Mouse (Mus musculus): ENCODE results near the gene Spp1. TPM values are rescaled to one million over a fixed set of nuclear protein-coding genes. Genes with fewer than 3 reads are reported as not detected.
A peak's percentile ranks its signal among the peaks of the same experiment; 100 is the strongest.

The Spp1 gene
- polyA plus RNA-seq, 1 experiment: 1,843 TPM

DNA sequence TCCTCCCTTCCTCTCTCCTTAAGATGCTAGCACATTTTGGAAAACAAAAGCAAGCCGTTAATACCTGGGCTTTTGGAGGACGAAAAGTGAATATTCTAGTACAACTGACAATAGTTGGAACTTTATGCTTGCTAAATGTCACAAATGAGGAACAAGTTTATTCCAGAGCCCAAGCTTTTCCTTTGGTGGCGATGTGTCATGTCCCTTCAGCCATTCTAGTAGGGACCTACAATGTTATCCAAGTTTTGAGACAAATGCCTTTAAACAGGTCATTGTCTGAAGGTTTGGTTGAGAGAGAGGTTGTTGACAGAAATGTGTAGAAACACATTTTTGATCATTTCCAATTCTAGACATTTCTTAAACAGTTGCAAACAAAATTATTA lies 25.5 kb downstream of the Spp1 start:
- TF ChIP-seq CEBPB (IDR thresholded peaks at IDR 0.05; ENCODE audit: low read depth) (no peak), MYOG (IDR thresholded peaks at IDR 0.05; ENCODE audit: control insufficient read depth, extremely low read depth, insufficient read length) (no peak), USF1 (IDR thresholded peaks at IDR 0.05; ENCODE audit: low read depth) (no peak), FOSL1 (IDR thresholded peaks at IDR 0.05; ENCODE audit: insufficient read depth, low read length, poor library complexity, severe bottlenecking) (no peak), MAX (IDR thresholded peaks at IDR 0.05) (no peak), CTCF (IDR thresholded peaks at IDR 0.05; ENCODE audit: control insufficient read depth, insufficient read depth, insufficient read length) (no peak), MYOD1 (IDR thresholded peaks at IDR 0.05; ENCODE audit: control insufficient read depth, insufficient read length, low read depth) (no peak)
- H3K79me3 ChIP-seq (ENCODE audit: low read depth): peaks cover 29% of the 10 kb centered on the region
- peak overlapping the region; percentile 75 for H3K4me3 ChIP-seq (ENCODE audit: insufficient read depth, poor library complexity, severe bottlenecking)
- peaks cover 17% of the 10 kb centered on the region for H3K36me3 ChIP-seq (ENCODE audit: control insufficient read depth, insufficient read depth)
- H3K27me3 ChIP-seq (ENCODE audit: control insufficient read depth, insufficient read depth, insufficient read length): no peaks in the 10 kb centered on the region
- no peak overlapping the region for H3ac ChIP-seq (ENCODE audit: control insufficient read depth, insufficient read length, low read depth)
- H3K79me2 ChIP-seq (ENCODE audit: control insufficient read depth, insufficient read depth): peaks cover 56% of the 10 kb centered on the region

DNA sequence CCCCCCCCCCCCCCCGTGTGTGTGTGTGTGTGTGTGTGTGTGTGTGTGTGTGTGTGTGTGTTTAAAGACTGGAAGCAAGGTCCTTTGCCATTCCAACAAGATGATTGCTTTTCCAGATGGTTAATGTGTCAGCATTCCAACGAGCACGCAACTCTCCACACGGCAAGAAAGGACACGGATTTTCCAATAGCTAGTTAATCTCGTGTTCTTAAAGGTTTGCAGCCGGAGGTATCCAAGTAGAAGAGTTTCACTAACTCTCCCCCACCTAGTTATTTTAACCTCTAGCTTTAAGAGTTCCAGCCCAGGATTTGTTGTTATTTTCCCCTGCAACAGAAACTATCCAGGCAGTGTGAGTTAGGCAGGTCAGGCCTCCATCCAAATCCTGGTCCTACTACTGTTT lies 25.9 kb downstream of the Spp1 start:
- Histone ChIP-seq H3K79me2 (ENCODE audit: control insufficient read depth, insufficient read depth) (peaks cover 56% of the 10 kb centered on the region), H3K79me3 (ENCODE audit: low read depth) (peaks cover 29% of the 10 kb centered on the region), H3K27me3 (ENCODE audit: control insufficient read depth, insufficient read depth, insufficient read length) (no peaks in the 10 kb centered on the region), H3K36me3 (ENCODE audit: control insufficient read depth, insufficient read depth) (peaks cover 21% of the 10 kb centered on the region), H3K4me3 (ENCODE audit: insufficient read depth, poor library complexity, severe bottlenecking) (no peak overlapping the region), H3ac (ENCODE audit: control insufficient read depth, insufficient read length, low read depth) (no peak overlapping the region)
- TF ChIP-seq MYOG (IDR thresholded peaks at IDR 0.05; ENCODE audit: control insufficient read depth, extremely low read depth, insufficient read length) (no peak), FOSL1 (IDR thresholded peaks at IDR 0.05; ENCODE audit: insufficient read depth, low read length, poor library complexity, severe bottlenecking) (no peak), CEBPB (IDR thresholded peaks at IDR 0.05; ENCODE audit: low read depth) (no peak), MAX (IDR thresholded peaks at IDR 0.05) (no peak), MYOD1 (IDR thresholded peaks at IDR 0.05; ENCODE audit: control insufficient read depth, insufficient read length, low read depth) (no peak), CTCF (IDR thresholded peaks at IDR 0.05; ENCODE audit: control insufficient read depth, insufficient read depth, insufficient read length) (no peak), USF1 (IDR thresholded peaks at IDR 0.05; ENCODE audit: low read depth) (no peak)

DNA sequence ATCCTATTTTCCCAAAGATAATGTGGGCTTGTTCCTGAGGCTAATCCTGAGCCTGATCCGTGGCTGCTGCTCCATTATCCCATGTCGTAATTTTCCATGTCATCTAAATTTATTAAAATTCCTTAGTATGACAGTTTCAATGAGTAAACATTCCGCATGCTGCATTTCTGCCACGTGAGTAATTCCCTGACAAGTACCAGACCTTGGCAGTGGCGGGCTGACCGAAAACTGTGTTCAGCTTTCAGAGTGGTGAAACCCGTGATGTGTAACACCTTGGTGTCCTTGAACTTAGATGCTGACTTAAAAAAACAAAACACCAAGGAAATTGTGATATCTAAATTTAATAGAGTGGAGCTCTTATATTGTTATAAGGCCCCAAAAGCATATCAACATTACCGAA lies 30.4 kb downstream of the Spp1 start:
- no peak for TF ChIP-seq USF1 (IDR thresholded peaks at IDR 0.05; ENCODE audit: low read depth)
- no peak for TF ChIP-seq MYOD1 (IDR thresholded peaks at IDR 0.05; ENCODE audit: control insufficient read depth, insufficient read length, low read depth)
- TF ChIP-seq CTCF (IDR thresholded peaks at IDR 0.05; ENCODE audit: control insufficient read depth, insufficient read depth, insufficient read length): no peak
- no peak for TF ChIP-seq MAX (IDR thresholded peaks at IDR 0.05)
- TF ChIP-seq CEBPB (IDR thresholded peaks at IDR 0.05; ENCODE audit: low read depth): no peak
- no peak for TF ChIP-seq FOSL1 (IDR thresholded peaks at IDR 0.05; ENCODE audit: insufficient read depth, low read length, poor library complexity, severe bottlenecking)
- Histone ChIP-seq H3K36me3 (ENCODE audit: control insufficient read depth, insufficient read depth) (peaks cover 24% of the 10 kb centered on the region), H3K79me2 (ENCODE audit: control insufficient read depth, insufficient read depth) (peaks cover 45% of the 10 kb centered on the region), H3K4me3 (ENCODE audit: insufficient read depth, poor library complexity, severe bottlenecking) (no peak overlapping the region), H3K27me3 (ENCODE audit: control insufficient read depth, insufficient read depth, insufficient read length) (no peaks in the 10 kb centered on the region), H3ac (ENCODE audit: control insufficient read depth, insufficient read length, low read depth) (no peak overlapping the region), H3K79me3 (ENCODE audit: low read depth) (peaks cover 29% of the 10 kb centered on the region)

DNA sequence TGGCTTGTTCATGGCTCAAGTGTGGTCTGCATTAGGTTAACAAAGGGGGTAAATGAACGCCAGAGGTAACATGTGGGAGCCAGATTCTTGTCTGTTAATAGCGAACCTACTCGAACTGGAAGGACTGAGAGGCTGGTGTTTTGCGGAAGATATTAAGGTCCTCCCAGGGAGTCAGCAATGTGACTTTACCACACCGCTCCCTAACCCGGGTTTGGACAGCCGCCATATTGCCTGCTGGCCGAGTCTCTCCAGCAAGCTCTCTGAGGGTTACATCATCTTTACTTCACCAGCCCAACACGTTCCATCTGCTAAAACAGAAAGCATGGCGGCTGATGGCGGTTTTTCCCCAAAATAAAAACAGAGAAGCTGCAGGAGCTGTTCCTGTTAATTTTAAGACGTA lies 30.8 kb downstream of the Spp1 start:
- Histone ChIP-seq H3K36me3 (ENCODE audit: control insufficient read depth, insufficient read depth) (peaks cover 26% of the 10 kb centered on the region), H3K79me2 (ENCODE audit: control insufficient read depth, insufficient read depth) (peaks cover 40% of the 10 kb centered on the region), H3K27me3 (ENCODE audit: control insufficient read depth, insufficient read depth, insufficient read length) (no peaks in the 10 kb centered on the region), H3K79me3 (ENCODE audit: low read depth) (peaks cover 26% of the 10 kb centered on the region), H3ac (ENCODE audit: control insufficient read depth, insufficient read length, low read depth) (no peak overlapping the region), H3K4me3 (ENCODE audit: insufficient read depth, poor library complexity, severe bottlenecking) (no peak overlapping the region)
- TF ChIP-seq CTCF (IDR thresholded peaks at IDR 0.05; ENCODE audit: control insufficient read depth, insufficient read depth, insufficient read length) (no peak), MYOG (IDR thresholded peaks at IDR 0.05; ENCODE audit: control insufficient read depth, extremely low read depth, insufficient read length) (no peak), MYOD1 (IDR thresholded peaks at IDR 0.05; ENCODE audit: control insufficient read depth, insufficient read length, low read depth) (no peak), FOSL1 (IDR thresholded peaks at IDR 0.05; ENCODE audit: insufficient read depth, low read length, poor library complexity, severe bottlenecking) (no peak), CEBPB (IDR thresholded peaks at IDR 0.05; ENCODE audit: low read depth) (no peak), USF1 (IDR thresholded peaks at IDR 0.05; ENCODE audit: low read depth) (no peak), MAX (IDR thresholded peaks at IDR 0.05) (no peak)

DNA sequence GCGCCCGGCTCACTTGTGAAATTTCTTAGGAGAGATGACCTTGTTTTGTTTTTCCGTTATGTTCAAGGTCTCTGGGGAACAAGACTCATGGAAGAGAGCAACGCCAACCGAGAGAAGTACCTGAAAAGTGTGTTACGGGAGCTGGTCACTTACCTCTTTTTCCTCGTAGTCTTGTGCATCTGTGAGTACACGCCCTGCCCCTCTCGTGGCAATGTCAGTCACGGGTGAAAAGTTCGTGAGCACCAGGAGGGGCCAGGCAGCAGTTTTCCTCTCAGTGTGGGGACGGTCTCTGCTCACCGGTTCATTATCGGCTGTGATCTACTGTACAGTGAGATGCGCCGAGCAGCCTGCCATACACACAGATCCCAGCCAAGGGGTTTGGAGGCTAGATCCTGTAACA lies 31.9 kb downstream of the Spp1 start:
- Histone ChIP-seq H3K79me2 (ENCODE audit: control insufficient read depth, insufficient read depth) (peaks cover 29% of the 10 kb centered on the region), H3K79me3 (ENCODE audit: low read depth) (peaks cover 18% of the 10 kb centered on the region), H3K4me3 (ENCODE audit: insufficient read depth, poor library complexity, severe bottlenecking) (no peak overlapping the region), H3ac (ENCODE audit: control insufficient read depth, insufficient read length, low read depth) (no peak overlapping the region), H3K27me3 (ENCODE audit: control insufficient read depth, insufficient read depth, insufficient read length) (no peaks in the 10 kb centered on the region), H3K36me3 (ENCODE audit: control insufficient read depth, insufficient read depth) (peaks cover 32% of the 10 kb centered on the region)
- TF ChIP-seq MYOG (IDR thresholded peaks at IDR 0.05; ENCODE audit: control insufficient read depth, extremely low read depth, insufficient read length): no peak
- no peak for TF ChIP-seq USF1 (IDR thresholded peaks at IDR 0.05; ENCODE audit: low read depth)
- no peak for TF ChIP-seq CTCF (IDR thresholded peaks at IDR 0.05; ENCODE audit: control insufficient read depth, insufficient read depth, insufficient read length)
- TF ChIP-seq FOSL1 (IDR thresholded peaks at IDR 0.05; ENCODE audit: insufficient read depth, low read length, poor library complexity, severe bottlenecking): no peak
- TF ChIP-seq MAX (IDR thresholded peaks at IDR 0.05): no peak
- TF ChIP-seq MYOD1 (IDR thresholded peaks at IDR 0.05; ENCODE audit: control insufficient read depth, insufficient read length, low read depth): no peak
- TF ChIP-seq CEBPB (IDR thresholded peaks at IDR 0.05; ENCODE audit: low read depth): no peak

DNA sequence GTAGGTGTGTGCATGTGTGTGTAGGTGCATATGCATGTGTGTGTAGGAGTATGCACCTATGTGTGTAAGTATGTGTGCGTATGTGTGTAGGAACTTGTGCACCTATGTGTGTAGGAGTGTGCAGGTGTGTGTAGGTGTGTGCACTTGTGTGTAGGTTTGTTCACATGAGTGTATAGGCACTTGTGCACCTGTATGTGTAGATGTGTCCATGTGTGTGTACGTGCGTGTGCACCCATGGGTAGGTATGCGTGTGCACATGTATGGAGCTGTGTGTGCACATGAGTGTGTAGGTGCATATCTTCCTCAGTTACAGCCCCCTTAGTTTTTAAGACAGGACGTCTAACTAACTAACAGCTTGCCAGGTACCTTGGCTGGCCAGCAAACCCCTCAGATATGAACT lies 33.7 kb downstream of the Spp1 start:
- H3K79me2 ChIP-seq (ENCODE audit: control insufficient read depth, insufficient read depth): peaks cover 12% of the 10 kb centered on the region
- peaks cover 4% of the 10 kb centered on the region for H3K79me3 ChIP-seq (ENCODE audit: low read depth)
- no peak for TF ChIP-seq CTCF (IDR thresholded peaks at IDR 0.05; ENCODE audit: control insufficient read depth, insufficient read depth, insufficient read length)
- TF ChIP-seq MYOG (IDR thresholded peaks at IDR 0.05; ENCODE audit: control insufficient read depth, extremely low read depth, insufficient read length): no peak
- TF ChIP-seq USF1 (IDR thresholded peaks at IDR 0.05; ENCODE audit: low read depth): no peak
- no peak for TF ChIP-seq CEBPB (IDR thresholded peaks at IDR 0.05; ENCODE audit: low read depth)
- TF ChIP-seq MYOD1 (IDR thresholded peaks at IDR 0.05; ENCODE audit: control insufficient read depth, insufficient read length, low read depth): no peak
- TF ChIP-seq FOSL1 (IDR thresholded peaks at IDR 0.05; ENCODE audit: insufficient read depth, low read length, poor library complexity, severe bottlenecking): no peak
- no peak for TF ChIP-seq MAX (IDR thresholded peaks at IDR 0.05)
- H3K4me3 ChIP-seq (ENCODE audit: insufficient read depth, poor library complexity, severe bottlenecking): no peak overlapping the region
- H3K27me3 ChIP-seq (ENCODE audit: control insufficient read depth, insufficient read depth, insufficient read length): no peaks in the 10 kb centered on the region
- no peak overlapping the region for H3ac ChIP-seq (ENCODE audit: control insufficient read depth, insufficient read length, low read depth)
- peaks cover 27% of the 10 kb centered on the region for H3K36me3 ChIP-seq (ENCODE audit: control insufficient read depth, insufficient read depth)
